Mouse (Mus musculus) cerebellum, postnatal 25 days (tissue): Measurements from ENCODE around the gene Rbpj.
"Not testable (repeated sequence)": the region's sequence is repeated elsewhere in the genome, so short reads cannot be mapped to it uniquely, and the experiment has no call there.

Experiments
- DNase-seq, 2 experiments: peaks; one replicate each; pipeline ENCODE4 v3.0.0; 2021; ENCODE audit warnings: mixed read lengths in 2 of 2

Gene Rbpj

GRCm38 (mm10) chr5:53514959-53515612, 49.1 kb downstream of the Rbpj start:
- no peak for DNase-seq

GRCm38 (mm10) chr5:53516482-53516881, 50.5 kb downstream of the Rbpj start:
- DNase-seq, result no peak

GRCm38 (mm10) chr5:53517802-53518201, 51.9 kb downstream of the Rbpj start:
- no peak for DNase-seq

DNA sequence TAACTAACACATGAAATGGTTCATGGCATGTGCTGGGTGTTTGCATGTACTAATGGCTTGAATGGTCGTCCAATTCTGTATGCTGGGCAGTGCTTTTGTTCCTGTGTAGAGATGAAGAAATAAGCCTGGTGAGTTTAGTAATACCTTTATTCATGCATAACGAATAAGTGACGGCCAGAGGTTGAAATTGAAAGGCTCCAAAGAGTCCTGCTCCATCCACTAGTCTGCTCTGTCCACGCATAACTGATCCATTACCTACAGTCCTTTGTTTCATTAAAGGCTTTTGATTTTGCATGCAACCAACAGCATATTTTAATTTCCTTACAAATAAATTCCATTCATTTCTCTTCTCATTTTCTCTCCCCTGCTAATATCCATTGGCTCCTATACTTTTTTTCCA, 53.2 kb downstream of the Rbpj start:
- no peak for DNase-seq

GRCm38 (mm10) chr5:53519998-53520577, 54.1 kb downstream of the Rbpj start:
- DNase-seq, result no peak

DNA sequence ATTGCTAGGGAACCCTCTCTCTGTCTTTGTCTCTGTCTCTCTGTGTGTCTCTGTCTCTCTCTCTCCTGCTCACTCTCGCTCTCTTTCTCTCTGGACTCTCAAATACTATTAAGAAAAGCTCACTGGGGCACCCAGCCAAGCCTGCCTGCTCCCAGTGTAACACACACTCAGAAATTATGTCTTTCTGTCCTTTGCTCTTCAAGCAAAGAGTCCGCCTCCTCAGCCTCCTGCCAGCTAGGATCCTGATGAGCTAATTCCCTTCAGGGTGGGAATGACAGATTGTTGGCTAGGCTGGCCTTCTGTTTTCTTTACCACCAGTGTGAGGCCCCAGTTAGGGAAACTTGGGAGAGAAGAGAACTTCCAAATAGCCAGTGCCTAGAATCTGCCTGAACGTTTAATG, 57.1 kb downstream of the Rbpj start:
- DNase-seq, result peak; percentile 29 to 54

DNA sequence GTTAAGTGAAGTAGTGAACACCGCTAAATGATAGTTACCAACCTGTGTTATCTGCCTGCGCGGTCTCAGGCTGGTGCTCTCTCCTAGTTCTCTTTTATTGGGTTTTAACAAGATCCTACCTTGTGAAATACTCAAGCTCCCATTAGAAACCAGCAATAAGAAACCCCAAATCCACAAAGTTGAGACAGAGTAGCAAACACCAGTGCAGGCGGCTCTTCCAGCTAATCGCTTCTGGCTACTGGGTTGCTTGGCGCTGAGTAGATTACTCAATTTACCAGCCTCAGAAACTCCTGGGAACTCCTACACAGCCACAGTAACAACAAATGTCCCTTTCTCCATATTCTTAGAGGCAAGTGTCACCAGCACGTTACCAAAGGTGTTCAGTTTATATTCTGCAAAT, 58.2 kb downstream of the Rbpj start:
- DNase-seq, result no peak

GRCm38 (mm10) chr5:53524831-53525230, 58.9 kb downstream of the Rbpj start:
- peak in 1 of 2 experiments; percentile 13 for DNase-seq

- DNase-seq, result peak; percentile 70 to 77
These were observed 59.5 kb downstream of the Rbpj start for GRCm38 (mm10) chr5:53525305-53526069.

- DNase-seq, result no peak
These were observed 60.1 kb downstream of the Rbpj start for GRCm38 (mm10) chr5:53526070-53526430.

DNA sequence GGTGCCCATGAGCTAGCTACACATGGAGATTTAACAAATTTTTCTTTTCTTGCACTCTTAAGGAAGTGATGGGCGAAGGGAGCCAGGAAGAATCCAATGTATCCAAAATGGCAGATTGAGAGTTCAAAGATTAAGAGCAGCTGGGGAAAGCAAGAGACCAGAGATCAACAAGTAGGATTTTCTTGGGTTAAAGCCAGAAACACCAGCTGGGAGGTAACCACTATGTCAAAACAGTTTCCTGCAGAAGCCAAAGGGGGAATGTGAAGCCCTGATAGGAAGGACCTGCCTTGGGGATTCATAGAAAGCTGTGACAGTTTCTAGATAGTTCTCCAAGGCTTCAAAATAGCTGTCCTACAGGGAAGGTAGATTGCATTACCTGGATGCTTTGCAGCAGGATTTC, 63.9 kb downstream of the Rbpj start:
- DNase-seq, result no peak

GRCm38 (mm10) chr5:53535096-53535495, 69.1 kb downstream of the Rbpj start:
- no peak for DNase-seq

- DNase-seq, result no peak
These were observed 70.9 kb downstream of the Rbpj start for GRCm38 (mm10) chr5:53536635-53537554.

GRCm38 (mm10) chr5:53539860-53540633, 74.1 kb downstream of the Rbpj start:
- DNase-seq, result no peak

DNA sequence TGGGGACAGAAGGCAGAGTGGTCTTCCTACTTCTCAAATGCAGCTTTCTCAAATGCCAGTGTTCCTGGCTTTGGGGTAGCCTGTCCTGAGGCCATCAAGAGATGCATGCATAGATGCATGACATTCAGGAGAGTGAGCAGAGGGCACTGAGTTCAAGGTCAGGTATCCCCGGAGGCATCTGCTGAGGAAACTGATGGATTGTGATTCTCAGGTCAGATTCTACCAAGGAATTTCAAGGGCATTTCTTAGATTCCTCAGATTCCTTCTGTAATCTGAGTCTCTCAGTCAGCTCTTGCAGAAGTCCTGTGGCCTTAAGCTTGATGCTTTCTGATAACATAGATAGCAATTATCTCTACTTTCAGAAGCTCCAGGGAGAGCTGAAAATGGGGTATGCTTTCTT, 76.1 kb downstream of the Rbpj start:
- DNase-seq, result no peak

DNA sequence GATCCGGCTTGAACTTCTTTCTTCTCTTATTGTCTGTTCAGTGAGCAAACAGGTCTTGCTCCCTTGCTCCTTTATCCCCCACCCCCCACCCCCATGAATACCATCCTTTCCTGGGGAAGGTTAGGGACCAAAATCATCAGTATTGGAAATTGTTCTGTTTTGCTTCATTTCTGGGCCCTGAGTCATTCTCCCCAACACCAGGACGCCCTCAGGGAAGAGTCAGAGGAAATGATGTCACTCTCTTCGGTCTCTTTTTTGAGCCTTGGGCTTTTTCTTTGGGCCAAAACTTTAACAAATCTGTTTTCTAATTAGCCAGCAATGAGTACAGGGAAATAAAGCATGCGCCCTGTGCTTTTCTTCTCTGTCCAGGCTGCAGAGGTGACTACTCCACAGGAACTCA, 77.4 kb downstream of the Rbpj start:
- no peak for DNase-seq

GRCm38 (mm10) chr5:53543945-53544344, 78.0 kb downstream of the Rbpj start:
- no peak for DNase-seq

- DNase-seq, result no peak
These were observed 80.5 kb downstream of the Rbpj start for GRCm38 (mm10) chr5:53546440-53546839.

DNA sequence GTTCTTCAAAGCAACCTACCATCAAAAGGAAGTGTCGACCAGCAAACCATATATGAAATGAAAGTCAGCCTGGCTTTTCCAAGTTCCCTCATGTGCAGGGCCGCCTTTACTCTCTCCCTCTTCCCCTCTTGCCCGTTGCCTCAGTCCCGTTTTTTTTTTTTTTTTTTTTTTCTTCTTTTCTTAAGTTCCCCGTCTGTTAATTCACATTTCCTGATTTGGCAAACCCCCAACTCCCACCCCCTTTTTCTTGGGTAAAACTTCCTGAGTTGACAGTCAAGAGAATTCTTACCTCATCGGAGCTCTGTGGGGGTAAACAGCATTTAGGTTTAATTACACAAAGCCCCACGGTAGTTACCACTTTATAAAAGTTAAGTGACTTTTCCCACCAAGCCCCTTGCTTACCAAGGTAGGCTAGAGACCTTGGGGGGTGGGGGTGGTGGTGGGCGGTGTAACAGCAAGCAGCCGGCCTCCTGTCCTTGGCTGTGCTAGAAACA, 81.1 kb downstream of the Rbpj start:
- DNase-seq, result no peak

GRCm38 (mm10) chr5:53550329-53550728, 84.4 kb downstream of the Rbpj start:
- not testable (repeated sequence) for DNase-seq

DNA sequence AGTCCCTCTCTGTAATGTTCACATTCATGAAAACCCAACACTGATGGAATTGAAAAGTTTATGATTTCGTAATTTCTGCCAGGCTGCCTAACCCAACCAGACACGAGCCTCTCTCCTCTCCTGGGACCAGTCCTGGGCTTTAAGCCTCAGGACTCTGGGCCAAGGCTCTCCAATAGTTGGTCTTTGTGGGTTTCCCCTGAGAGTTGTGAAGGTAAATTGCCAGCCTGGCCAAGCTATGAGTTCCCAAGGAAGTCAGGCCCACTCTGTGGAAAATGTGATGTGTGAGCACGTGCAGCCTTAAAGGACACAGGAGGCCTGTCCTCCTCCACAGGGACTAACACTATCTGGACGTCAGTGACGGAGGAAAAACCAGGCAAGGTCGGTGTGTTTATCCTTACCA, 85.4 kb downstream of the Rbpj start:
- no peak for DNase-seq

- no peak for DNase-seq
These were observed 86.0 kb downstream of the Rbpj start for GRCm38 (mm10) chr5:53551910-53552309.
